In genomic region chr2:127734889-127735288, GRCm38 (mm10) we compare ENCODE assay signal across 24 mouse cellular contexts. TPM values are rescaled to one million over a fixed set of nuclear protein-coding genes. Genes with fewer than 3 reads are reported as not detected.
"Had no signal": no experiment of that assay in that cellular context is flagged by ENCODE, and none has a peak within 500 bp of the region (broad histone marks: within the 10 kb centered on the region; RNA-seq: fewer than 3 reads in every experiment).

No protein-coding gene starts in this region.

- H3K27ac ChIP-seq: liver, embryonic 14.5 days; lung, embryonic 15.5 days; macrophage; midbrain, embryonic 12.5 days; neural tube, embryonic 13.5 days; neural tube, embryonic 15.5 days; stomach, embryonic 15.5 days; stomach, postnatal 0 days had no signal

- H3K4me3 ChIP-seq: lung, embryonic 15.5 days; megakaryocyte, embryonic 14.5 days; midbrain, embryonic 12.5 days; myocyte; neural tube, embryonic 13.5 days; neural tube, embryonic 15.5 days; stomach, embryonic 15.5 days had no signal

- H3K36me3 ChIP-seq: lung, embryonic 15.5 days; midbrain, embryonic 12.5 days; neural tube, embryonic 13.5 days; neural tube, embryonic 15.5 days; stomach, embryonic 15.5 days had no signal

- H3K9ac ChIP-seq: liver, embryonic 14.5 days; lung, embryonic 15.5 days; midbrain, embryonic 12.5 days; neural tube, embryonic 13.5 days; neural tube, embryonic 15.5 days; stomach, embryonic 15.5 days had no signal

- H3K4me2 ChIP-seq: lung, embryonic 15.5 days; midbrain, embryonic 12.5 days; neural tube, embryonic 13.5 days; neural tube, embryonic 15.5 days; stomach, embryonic 15.5 days had no signal

- H3K9me3 ChIP-seq: lung, embryonic 15.5 days; megakaryocyte, embryonic 14.5 days; midbrain, embryonic 12.5 days; neural tube, embryonic 13.5 days; neural tube, embryonic 15.5 days; stomach, embryonic 15.5 days had no signal

- DNase-seq: lung, adult 2 months; lung, postnatal 14 days; lung, postnatal 36 days; midbrain, embryonic 14.5 days; retina, postnatal 1 day; right cerebral cortex, adult 18-20 months; right cerebral cortex, postnatal 25 days; right cerebral cortex, postnatal 4 days; thymus, adult 2 months; thymus, postnatal 25 days; thymus, postnatal 4 days had no signal

- H3K27me3 ChIP-seq: lung, embryonic 15.5 days; stomach, embryonic 15.5 days had no signal

- ATAC-seq: lung, postnatal 0 days; midbrain, embryonic 16.5 days had no signal

RNA-seq across cellular contexts. Expression of gene Mall, which starts 5.2 kb away (rescaled TPM):
- total RNA-seq: megakaryocyte progenitor cell, adult 5-6 weeks had no signal
- polyA plus RNA-seq: macrophage, myocyte had no signal
